Mouse (Mus musculus) CH12.LX (cell line): ENCODE data around the gene Hao1.

Experiments
- HCFC1 ChIP-seq: IDR thresholded peaks from 2 replicates; pipeline ENCODE4 v1.6.1; 2012; ENCODE audit warnings: low read depth, mild to moderate bottlenecking, inconsistent platforms, low read length, improper control_type of control experiment
- MAFK ChIP-seq: IDR thresholded peaks from 2 replicates; pipeline ENCODE4 v1.6.1; 2011; ENCODE audit warnings: low read length, improper control_type of control experiment; ENCODE audit not compliant: insufficient replicate concordance
- ZC3H11A ChIP-seq: IDR thresholded peaks from 2 replicates; pipeline ENCODE4 v1.6.1; 2012; ENCODE audit warnings: low read depth, mild to moderate bottlenecking, inconsistent platforms, low read length, improper control_type of control experiment

DNA sequence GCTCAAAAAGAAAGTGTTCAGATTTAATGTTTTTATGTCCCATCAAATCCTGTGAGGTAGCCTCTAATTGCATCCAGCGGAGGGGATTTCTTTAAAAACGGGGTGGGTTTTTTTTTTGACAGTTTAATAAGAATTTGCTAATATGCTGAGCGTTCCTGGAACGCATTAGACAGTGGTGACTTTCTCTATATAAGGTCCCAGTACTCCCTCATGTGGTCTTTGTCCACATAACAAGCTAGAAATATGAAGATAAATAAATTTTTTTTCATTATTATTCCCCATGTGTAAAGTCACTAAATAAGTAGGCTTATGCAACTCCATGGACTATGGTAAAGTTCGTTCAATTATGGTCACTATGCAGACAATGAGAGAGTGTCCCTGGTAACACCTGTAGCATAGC is 13.1 kb downstream of the Hao1 start:
- TF ChIP-seq ZC3H11A (no peak), MAFK (no peak), HCFC1 (no peak)
